Mouse (Mus musculus) erythroblast, embryonic 14.5 days (primary cell): Measurements from ENCODE around the gene Pum3.

Experiments used
- GATA1 ChIP-seq: IDR thresholded peaks from 2 replicates; pipeline ENCODE4 v1.6.1; 2012; ENCODE audit warnings: low read length, inconsistent platforms, mixed read lengths
- TAL1 ChIP-seq: IDR thresholded peaks from 3 replicates; pipeline ENCODE4 v1.6.1; 2012; ENCODE audit warnings: low read length, inconsistent platforms, mixed read lengths

DNA sequence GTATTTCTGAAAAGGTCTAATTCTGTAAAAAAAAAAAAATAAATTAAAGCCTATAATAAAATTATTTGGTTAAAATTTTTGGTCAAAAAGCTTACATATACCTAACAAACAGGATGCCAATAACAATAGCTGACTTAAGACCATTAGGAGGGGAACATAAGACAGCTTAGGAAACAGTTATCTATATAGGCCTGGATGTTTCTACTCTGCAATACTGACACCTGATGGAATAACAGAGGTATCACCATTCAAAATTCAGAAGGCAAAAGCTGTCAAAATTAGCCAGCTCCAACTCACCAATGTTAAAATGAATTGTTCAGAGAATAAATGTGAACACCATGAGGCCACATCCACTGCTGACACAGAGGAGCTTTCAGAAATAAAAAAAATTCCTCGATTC is 3.2 kb downstream of the Pum3 start:
- no peak for TF ChIP-seq GATA1
- no peak for TF ChIP-seq TAL1
